Mouse (Mus musculus) C3H10T1/2 (cell line): ENCODE results near the gene Cst6. TPM values are rescaled to one million over a fixed set of nuclear protein-coding genes. Genes with fewer than 3 reads are reported as not detected.

Experiments
- polyA plus RNA-seq, 2 experiments: library from polyadenylated mRNA; unstranded; fragments of >200 nt; fragmentation: generic; extraction: Trizol; gene quantifications; one replicate each; pipeline ENCODE4 v1.2.1; 2012; ENCODE audit warnings: missing spikeins in 2 of 2

Gene Cst6
- polyA plus RNA-seq = 10 to 100 TPM; 13.3 to 17.5 TPM

DNA sequence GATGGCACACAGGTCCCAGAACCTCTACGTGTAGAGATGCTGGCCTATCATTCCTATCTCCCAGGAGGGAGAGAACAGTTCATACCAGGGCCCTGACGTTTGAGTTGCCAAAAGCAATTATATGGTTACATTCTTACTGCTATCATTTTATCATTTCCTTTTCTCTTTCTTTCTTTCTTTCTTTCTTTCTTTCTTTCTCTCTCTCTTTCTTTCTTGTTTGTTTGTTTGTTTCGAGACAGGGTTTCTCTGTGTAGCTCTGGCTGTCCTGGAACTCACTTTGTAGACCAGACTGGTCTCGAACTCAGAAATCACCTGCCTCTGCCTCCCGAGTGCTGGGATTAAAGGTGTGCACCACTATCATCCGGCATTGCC, at the start of gene Cst6:
Cst6 (minus strand) TSS at position 73 of the 372 bp plus-strand sequence.

DNA sequence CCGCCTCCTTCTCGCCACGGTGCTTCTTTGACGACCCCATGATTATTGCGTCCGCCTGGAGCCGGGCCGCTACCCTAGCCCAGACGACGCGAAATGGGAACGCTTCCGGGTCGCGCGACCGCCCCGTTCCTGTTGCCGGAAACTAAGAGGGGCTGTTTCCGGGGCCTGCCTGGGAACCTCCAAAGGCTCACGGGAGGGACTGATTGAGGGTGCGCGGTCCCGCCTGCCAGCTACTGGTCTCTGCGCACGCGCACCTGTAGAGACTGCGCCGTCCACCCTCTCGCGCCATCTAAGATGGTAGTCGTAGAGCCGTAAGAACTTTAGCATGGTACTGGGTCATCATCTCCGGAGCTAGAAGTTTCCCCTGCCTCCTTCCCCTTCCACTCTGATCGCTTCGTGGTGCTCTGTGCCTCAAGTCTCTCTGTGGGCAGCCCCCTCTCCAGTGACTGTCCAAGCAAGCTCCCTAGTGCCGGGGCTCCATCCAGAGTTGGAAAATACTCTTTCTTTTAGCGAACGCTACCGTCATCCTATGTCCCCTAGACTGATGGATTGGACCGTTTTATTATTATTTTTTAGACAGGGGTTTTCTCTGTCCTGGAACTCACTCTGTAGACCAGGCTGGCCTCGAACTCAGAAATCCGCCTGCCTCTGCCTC, 39.3 kb upstream of the Cst6 start, which contains the start of gene Sart1:
Sart1 (minus strand) TSS at position 116 of the 655 bp plus-strand sequence.

DNA sequence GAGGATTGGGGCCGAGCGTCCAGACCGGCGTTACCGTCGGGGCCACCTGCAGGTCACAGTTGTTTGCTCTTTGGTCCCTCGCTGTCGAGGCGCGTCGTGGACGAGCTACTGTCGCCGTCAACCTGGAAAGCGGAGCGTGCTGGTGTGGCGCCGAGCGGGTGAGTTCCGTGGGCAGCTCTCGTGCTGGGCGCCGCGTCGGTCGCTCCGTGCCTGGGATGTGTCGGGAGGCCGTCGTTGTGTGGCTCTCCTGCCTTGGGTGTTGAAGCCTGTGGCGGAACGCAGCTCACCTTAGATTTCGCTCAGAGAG, 17.6 kb upstream of the Cst6 start, which contains the start of gene Banf1:
Banf1 (minus strand) TSS at position 116 of the 307 bp plus-strand sequence.

DNA sequence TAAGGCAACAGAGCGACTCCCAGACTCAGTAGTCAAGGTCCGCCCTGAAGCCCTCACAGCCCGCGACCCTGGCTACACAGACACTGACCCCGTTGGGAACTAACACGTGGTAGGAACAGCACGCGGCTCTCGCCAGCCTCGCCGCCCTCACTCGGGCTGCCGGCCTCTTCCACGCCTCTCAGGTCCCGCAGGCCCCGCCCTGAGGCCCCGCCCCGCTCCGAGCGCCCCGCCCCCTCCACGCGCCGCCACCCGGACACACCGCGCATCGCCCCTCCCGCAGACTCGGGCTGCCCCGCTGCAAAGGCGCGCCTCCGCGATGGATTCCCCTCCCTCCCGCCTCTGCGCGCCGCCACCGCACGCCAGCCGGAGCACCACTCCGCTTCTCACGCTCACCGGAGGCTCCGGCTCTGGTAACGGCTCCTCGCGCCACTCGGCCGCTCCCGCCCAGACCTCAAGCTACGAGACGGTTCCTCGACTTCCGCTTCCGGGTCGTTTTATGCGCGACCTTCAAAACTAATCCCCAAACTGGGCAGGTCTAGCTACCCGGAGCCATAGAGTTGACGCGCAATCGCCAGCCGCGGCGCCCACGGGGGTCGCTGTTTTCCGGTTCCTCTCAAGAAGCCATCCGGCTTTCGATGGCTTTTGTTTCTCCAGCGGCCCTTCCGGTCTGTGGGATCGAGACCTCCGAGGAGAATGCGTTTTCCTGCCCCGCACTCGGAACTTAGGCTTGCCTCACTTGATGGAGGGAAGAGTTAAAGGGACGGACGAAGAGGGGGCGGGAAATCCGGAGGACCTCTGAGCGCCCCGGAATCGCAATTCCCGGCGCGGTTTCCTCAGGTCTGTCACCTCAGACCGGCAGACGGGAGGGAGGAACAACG, 17.0 kb upstream of the Cst6 start, which contains the start of gene Eif1ad:
Eif1ad (plus strand) TSS at position 567 of the 878 bp plus-strand sequence.

DNA sequence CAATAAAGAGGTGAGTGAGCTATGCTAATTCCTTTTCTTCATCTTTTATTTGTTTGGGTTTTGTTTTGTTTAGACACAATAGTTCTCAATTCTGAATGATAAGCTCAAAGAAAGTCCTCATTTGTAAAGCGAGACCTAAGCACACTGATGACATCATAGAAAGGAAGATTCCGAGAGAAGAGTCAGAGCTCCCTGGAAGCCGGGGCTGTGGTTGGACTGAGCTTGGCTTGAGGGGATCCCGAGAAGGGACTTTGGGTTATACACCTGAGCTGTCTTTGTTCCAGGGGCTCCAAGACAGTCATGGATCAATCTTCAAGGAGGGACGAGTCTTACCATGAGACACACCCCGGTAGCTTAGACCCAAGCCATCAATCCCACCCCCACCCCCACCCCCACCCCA, 13.9 kb downstream of the Cst6 start, which contains the start of gene Catsper1:
Catsper1 (plus strand) TSS at position 301 of the 400 bp plus-strand sequence.

DNA sequence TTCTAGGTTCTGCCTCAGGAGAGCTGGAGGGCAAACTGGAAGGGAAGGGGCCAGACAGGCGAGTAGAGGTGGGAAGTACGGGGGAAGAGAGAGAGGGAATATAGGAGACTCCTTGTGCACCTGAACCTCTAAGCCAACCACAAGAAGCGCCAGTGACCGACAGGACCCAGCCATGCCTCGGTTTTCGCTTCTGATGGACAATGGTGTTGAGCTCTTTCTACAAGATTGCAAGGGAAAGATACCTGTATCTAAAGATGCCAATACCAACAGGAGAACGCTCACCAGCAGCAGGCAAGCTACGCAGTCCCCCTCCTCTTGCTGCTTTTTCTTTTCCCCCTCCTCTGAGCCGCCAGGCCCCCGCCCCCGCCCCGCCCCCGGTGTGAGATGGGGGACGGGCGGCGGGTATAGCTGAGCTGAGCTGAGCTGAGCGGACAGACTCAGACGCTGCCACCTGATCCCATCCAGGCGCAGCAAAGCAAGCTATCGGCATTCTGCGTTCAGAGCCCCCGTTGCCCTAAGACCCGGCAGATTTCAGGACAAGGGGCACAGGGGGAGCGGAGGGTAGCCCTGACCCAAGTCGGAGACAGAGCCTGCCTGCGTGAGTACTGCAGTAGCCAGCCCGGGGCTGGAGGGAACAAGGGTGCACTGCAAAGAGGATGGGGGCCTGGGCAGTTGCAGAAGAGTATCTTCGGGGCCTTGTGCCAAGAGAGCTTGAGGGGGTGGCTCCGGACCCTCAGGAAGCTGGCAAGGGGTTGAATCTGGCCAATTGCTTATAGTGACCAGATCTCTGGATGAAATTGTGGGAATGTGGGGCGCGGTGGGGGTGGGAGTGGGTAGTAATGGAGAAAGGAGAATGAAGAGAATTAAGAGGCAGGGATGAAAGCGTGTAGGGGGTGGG, 51.2 kb downstream of the Cst6 start, which contains the start of gene Gal3st3:
Gal3st3 (plus strand) TSS at position 429 of the 898 bp plus-strand sequence.

DNA sequence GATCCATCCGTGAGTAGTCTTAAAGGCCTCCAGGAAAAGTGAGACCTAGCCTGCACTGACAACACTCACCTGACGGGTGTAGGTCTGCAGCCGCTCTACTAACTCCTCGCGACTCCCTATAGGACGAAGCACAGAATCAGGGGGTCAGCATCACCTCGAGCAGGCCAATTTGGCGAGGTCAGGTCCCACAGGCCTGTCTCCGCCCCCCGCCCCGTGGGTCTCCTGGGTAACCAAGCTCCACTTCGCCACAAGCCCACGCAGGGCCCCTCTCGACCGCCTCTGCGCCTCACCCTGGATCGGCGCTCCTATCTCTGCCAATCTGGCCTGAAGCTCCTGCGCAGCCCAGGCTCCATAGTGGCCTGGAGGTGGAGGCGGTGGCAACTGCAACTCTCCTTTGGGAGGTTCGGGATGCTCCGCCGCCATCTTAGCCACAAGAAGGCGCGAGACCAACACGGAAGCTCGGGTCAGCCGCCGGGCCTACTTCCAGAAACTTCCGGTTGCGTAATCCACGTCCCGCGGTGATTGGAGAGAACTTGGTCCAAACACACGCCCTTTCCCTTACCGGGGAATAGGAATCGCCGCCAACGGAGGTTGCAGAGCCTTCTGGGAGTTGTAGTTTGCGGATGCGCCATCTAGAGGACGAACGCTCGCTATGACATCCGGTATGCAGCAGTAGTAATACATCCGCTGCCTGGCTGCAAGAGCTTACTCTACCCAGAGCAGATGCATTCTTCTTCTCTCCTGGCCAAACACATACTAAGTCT, 54.2 kb downstream of the Cst6 start, which contains the start of gene Sf3b2:
Sf3b2 (minus strand) TSS at position 484 of the 764 bp plus-strand sequence.

Other genes with a start within 250 kb of the Cst6 start
- gene Rab1b, start 242.5 kb downstream of the Cst6 start, polyA plus RNA-seq = 100 to 1,000 TPM; 192 to 232 TPM
- gene Klc2, start 231.0 kb downstream of the Cst6 start, polyA plus RNA-seq = 10 to 100 TPM; 16.7 to 20.6 TPM
- 10 to 100 TPM in 1 of 2 experiments, 1 to 10 TPM in 1; 7.7 to 24.1 TPM for gene Pacs1, start 76.5 kb downstream of the Cst6 start, polyA plus RNA-seq
- 100 to 1,000 TPM; 155 to 206 TPM for gene Sf3b2, start 54.1 kb downstream of the Cst6 start, polyA plus RNA-seq
- under 1 TPM; 0.01 to 0.04 TPM for gene Gal3st3, start 51.2 kb downstream of the Cst6 start, polyA plus RNA-seq
- under 1 TPM in 1 of 2 experiments, not detected in 1; 0.01 TPM for gene Catsper1, start 13.8 kb downstream of the Cst6 start, polyA plus RNA-seq
- gene Eif1ad, start 17.2 kb upstream of the Cst6 start, polyA plus RNA-seq = 10 to 100 TPM; 19.7 to 31.1 TPM
- 100 to 1,000 TPM; 410 to 751 TPM for gene Banf1, start 17.6 kb upstream of the Cst6 start, polyA plus RNA-seq
- 100 to 1,000 TPM in 1 of 2 experiments, 10 to 100 TPM in 1; 90.8 to 138 TPM for gene Sart1, start 39.1 kb upstream of the Cst6 start, polyA plus RNA-seq
- under 1 TPM; 0.15 to 0.57 TPM for gene Tsga10ip, start 53.0 kb upstream of the Cst6 start, polyA plus RNA-seq
- 100 to 1,000 TPM; 562 to 812 TPM for gene Drap1, start 75.4 kb upstream of the Cst6 start, polyA plus RNA-seq
- gene AI837181, start 75.6 kb upstream of the Cst6 start, polyA plus RNA-seq = 100 to 1,000 TPM; 130 to 150 TPM
- 10 to 100 TPM; 12.6 to 75.6 TPM for gene Fosl1, start 98.0 kb upstream of the Cst6 start, polyA plus RNA-seq
- gene Ccdc85b, start 108.3 kb upstream of the Cst6 start, polyA plus RNA-seq = 10 to 100 TPM; 19.1 to 30.2 TPM
- gene Fibp, start 111.0 kb upstream of the Cst6 start, polyA plus RNA-seq = 10 to 100 TPM; 64.4 to 74.0 TPM
- 1 to 10 TPM in 1 of 2 experiments, under 1 TPM in 1; 0.12 to 1.7 TPM for gene Ctsw, start 118.9 kb upstream of the Cst6 start, polyA plus RNA-seq
- 100 to 1,000 TPM; 126 to 239 TPM for gene Efemp2, start 124.4 kb upstream of the Cst6 start, polyA plus RNA-seq
- 10 to 100 TPM; 60.9 to 64.0 TPM for gene Mus81, start 138.8 kb upstream of the Cst6 start, polyA plus RNA-seq
- gene Cfl1, start 140.9 kb upstream of the Cst6 start, polyA plus RNA-seq = 1,000 to 10,000 TPM; 1,421 to 2,469 TPM
- gene 1700020D05Rik, start 154.2 kb upstream of the Cst6 start, polyA plus RNA-seq = under 1 TPM; 0.05 to 0.50 TPM
- 1 to 10 TPM; 1.8 to 8.4 TPM for gene Snx32, start 161.0 kb upstream of the Cst6 start, polyA plus RNA-seq
- gene Ovol1, start 211.1 kb upstream of the Cst6 start, polyA plus RNA-seq = under 1 TPM in 1 of 2 experiments, not detected in 1; 0.02 TPM
- 1 to 10 TPM; 6.6 to 7.6 TPM for gene Ap5b1, start 218.5 kb upstream of the Cst6 start, polyA plus RNA-seq